Mouse (Mus musculus): Measurements from ENCODE around the gene Utp6. TPM values are rescaled to one million over a fixed set of nuclear protein-coding genes. Genes with fewer than 3 reads are reported as not detected.
A peak's percentile ranks its signal among the peaks of the same experiment; 100 is the strongest.
"Not testable (repeated sequence)": the region's sequence is repeated elsewhere in the genome, so short reads cannot be mapped to it uniquely, and the experiment has no call there.

Gene Utp6
- polyA plus RNA-seq, 1 experiment from 2014 or later, result 44.7 TPM

DNA sequence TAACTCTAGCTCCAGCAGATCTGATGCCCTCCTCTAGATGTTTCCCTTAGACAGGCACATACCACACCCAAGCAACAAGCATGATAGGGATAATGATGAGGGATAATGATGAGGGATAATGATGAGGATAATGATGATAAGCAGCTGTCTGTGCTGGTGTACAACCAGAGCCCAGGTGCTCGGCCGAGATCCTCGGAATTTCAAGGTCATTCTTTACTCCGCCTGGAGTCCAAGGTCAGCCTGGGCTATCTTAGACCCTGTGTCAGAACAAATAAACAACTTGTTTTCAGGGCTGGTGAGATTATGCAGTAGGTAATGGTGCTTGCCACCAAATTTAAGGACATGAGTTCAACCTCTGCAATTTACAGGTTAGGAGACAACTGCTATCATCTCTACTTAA lies 24.7 kb upstream of the Utp6 start:
- Histone ChIP-seq H3K9me3 (ENCODE audit: control insufficient read depth, low read length) (no peaks in the 10 kb centered on the region), H3K27me3 (replicated peaks; ENCODE audit: control insufficient read depth, insufficient read depth, low read length) (no peaks in the 10 kb centered on the region), H3K4me2 (ENCODE audit: low read depth, low read length) (no peak overlapping the region), H3K4me1 (ENCODE audit: control insufficient read depth, insufficient read depth, low read length) (no peaks in the 10 kb centered on the region), H3K27ac (ENCODE audit: low read length) (no peak overlapping the region), H3K36me3 (ENCODE audit: control insufficient read depth, insufficient read depth, low read length) (no peaks in the 10 kb centered on the region), H3K4me3 (ENCODE audit: low read length) (no peak overlapping the region), H3K9ac (ENCODE audit: low read depth, low read length) (no peak overlapping the region)
- no peak for ATAC-seq
- 70% methylated on average over 4 of the region's 4 CpGs for WGBS

DNA sequence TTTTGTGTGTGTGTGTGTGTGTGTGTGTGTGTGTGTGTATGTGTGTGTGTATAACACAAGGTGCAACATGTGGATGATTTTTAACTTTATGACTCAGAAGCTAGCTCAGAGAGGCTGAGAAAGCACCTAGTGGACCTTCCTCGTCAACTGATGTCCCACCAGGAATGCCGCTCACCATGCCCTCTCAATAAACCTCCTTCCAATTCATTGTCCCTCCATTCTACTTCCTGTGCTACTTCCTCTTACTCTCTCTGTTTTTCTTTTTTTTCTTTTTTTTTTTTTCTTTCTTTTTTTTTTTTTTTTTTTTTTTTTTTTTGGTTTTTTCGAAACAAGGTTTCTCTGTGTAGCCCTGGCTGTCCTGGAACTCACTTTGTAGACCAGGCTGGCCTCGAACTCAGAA lies 15.6 kb upstream of the Utp6 start:
- not testable (repeated sequence) for H3K9ac ChIP-seq (ENCODE audit: low read depth, low read length); H3K4me1 ChIP-seq (ENCODE audit: control insufficient read depth, insufficient read depth, low read length); ATAC-seq; H3K36me3 ChIP-seq (ENCODE audit: control insufficient read depth, insufficient read depth, low read length); H3K4me2 ChIP-seq (ENCODE audit: low read depth, low read length); H3K27ac ChIP-seq (ENCODE audit: low read length); H3K9me3 ChIP-seq (ENCODE audit: control insufficient read depth, low read length); H3K4me3 ChIP-seq (ENCODE audit: low read length)
- peaks cover 24% of the 10 kb centered on the region for H3K27me3 ChIP-seq (replicated peaks; ENCODE audit: control insufficient read depth, insufficient read depth, low read length)
- WGBS, result 93% methylated on average over 3 of the region's 4 CpGs

DNA sequence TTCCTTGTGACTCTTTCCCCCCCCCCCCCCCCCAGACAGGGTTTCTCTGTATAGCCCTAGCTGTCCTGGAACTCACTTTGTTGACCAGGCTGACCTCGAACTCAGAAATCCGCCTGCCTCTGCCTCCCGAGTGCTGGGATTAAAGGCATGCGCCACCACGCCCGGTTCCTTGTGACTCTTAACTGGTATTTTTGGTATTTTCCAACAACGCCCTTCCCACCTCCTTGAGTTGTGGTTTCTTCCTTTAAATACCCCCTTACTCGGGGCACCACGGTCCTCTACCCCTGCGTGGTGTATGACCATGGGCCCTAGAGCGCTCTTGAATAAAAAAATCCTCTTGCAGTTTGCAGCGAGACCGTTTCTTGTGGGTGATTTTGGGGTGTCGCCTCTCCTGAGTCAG lies 14.9 kb upstream of the Utp6 start:
- H3K9ac ChIP-seq (ENCODE audit: low read depth, low read length); H3K36me3 ChIP-seq (ENCODE audit: control insufficient read depth, insufficient read depth, low read length); H3K4me2 ChIP-seq (ENCODE audit: low read depth, low read length); H3K4me1 ChIP-seq (ENCODE audit: control insufficient read depth, insufficient read depth, low read length); H3K4me3 ChIP-seq (ENCODE audit: low read length); H3K27ac ChIP-seq (ENCODE audit: low read length); H3K9me3 ChIP-seq (ENCODE audit: control insufficient read depth, low read length); ATAC-seq: not testable (repeated sequence)
- 94% methylated on average over 14 of the region's 14 CpGs for WGBS
- H3K27me3 ChIP-seq (replicated peaks; ENCODE audit: control insufficient read depth, insufficient read depth, low read length), result peaks cover 25% of the 10 kb centered on the region

DNA sequence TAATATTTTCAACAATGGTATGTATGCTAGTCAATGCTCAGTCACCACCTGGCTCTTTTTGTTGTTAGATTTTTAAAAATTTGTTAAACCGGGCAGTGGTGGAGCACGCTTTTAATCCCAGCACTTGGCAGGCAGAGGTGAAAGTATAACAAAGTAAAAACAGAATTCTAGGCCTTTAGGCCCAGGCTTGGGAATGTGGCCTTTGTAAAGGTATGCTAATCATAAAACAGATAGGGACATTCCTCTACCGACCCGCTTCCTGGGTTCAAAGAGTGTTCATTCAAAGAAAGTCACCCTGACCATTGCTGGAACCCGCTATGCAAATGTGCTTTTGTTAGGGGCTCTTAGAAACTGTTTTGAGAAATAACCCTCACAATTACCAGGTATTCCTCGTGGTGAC lies 14.5 kb upstream of the Utp6 start:
- H3K4me3 ChIP-seq (ENCODE audit: low read length); H3K9ac ChIP-seq (ENCODE audit: low read depth, low read length); H3K4me1 ChIP-seq (ENCODE audit: control insufficient read depth, insufficient read depth, low read length); H3K9me3 ChIP-seq (ENCODE audit: control insufficient read depth, low read length); H3K4me2 ChIP-seq (ENCODE audit: low read depth, low read length); ATAC-seq; H3K36me3 ChIP-seq (ENCODE audit: control insufficient read depth, insufficient read depth, low read length); H3K27ac ChIP-seq (ENCODE audit: low read length): not testable (repeated sequence)
- 83% methylated on average over 6 of the region's 6 CpGs for WGBS
- peaks cover 25% of the 10 kb centered on the region for H3K27me3 ChIP-seq (replicated peaks; ENCODE audit: control insufficient read depth, insufficient read depth, low read length)

DNA sequence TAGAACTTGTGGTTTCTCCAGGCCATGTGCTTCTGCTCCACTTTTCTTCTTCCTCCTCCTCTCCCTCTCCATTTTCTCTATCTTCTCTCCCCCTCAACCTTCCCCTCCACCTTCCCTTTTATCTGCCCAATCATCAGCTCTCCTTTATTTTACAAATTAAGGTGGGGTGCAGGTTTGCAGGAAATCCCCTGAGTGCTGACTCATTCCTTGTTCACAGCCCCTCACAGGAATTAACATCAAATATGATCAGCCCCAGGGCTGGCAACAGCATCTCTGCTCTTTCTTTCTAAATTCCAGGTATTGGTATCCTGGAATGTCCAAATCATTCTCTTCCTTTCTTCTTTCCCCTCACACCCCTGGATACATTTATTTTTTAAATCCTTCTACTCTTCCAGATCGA lies 14.0 kb upstream of the Utp6 start:
- Histone ChIP-seq H3K36me3 (ENCODE audit: control insufficient read depth, insufficient read depth, low read length) (no peaks in the 10 kb centered on the region), H3K27ac (ENCODE audit: low read length) (no peak overlapping the region), H3K9me3 (ENCODE audit: control insufficient read depth, low read length) (no peaks in the 10 kb centered on the region), H3K9ac (ENCODE audit: low read depth, low read length) (no peak overlapping the region), H3K4me2 (ENCODE audit: low read depth, low read length) (no peak overlapping the region), H3K4me1 (ENCODE audit: control insufficient read depth, insufficient read depth, low read length) (peaks cover 9% of the 10 kb centered on the region), H3K27me3 (replicated peaks; ENCODE audit: control insufficient read depth, insufficient read depth, low read length) (peaks cover 25% of the 10 kb centered on the region), H3K4me3 (ENCODE audit: low read length) (no peak overlapping the region)
- ATAC-seq, result no peak
- WGBS, result 96% methylated on average over 1 of the region's 1 CpGs

DNA sequence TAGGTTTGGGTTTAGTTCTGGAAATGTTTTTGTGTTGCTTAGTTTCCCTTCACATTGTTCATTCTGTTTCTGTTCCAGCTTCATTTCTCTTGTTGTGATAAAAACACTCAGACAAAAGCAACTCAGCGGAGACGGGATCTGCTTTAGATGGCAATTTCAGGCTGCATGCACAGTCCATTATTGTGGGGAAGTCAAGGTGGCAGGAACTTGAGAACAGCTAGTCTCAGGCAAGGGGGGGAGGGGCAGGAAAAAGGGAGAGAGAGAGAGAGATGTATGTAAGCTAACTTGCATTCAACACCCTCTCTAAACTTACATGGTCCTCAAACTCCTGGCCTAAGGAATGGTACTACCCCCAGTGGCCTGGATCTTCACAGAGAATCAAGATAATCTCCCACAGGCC lies 13.2 kb upstream of the Utp6 start:
- Histone ChIP-seq H3K36me3 (ENCODE audit: control insufficient read depth, insufficient read depth, low read length) (no peaks in the 10 kb centered on the region), H3K27ac (ENCODE audit: low read length) (no peak overlapping the region), H3K4me3 (ENCODE audit: low read length) (no peak overlapping the region), H3K9ac (ENCODE audit: low read depth, low read length) (no peak overlapping the region), H3K4me1 (ENCODE audit: control insufficient read depth, insufficient read depth, low read length) (peaks cover 9% of the 10 kb centered on the region), H3K9me3 (ENCODE audit: control insufficient read depth, low read length) (no peaks in the 10 kb centered on the region), H3K27me3 (replicated peaks; ENCODE audit: control insufficient read depth, insufficient read depth, low read length) (peaks cover 25% of the 10 kb centered on the region), H3K4me2 (ENCODE audit: low read depth, low read length) (no peak overlapping the region)
- 79% methylated on average over 2 of the region's 2 CpGs for WGBS
- ATAC-seq, result no peak

DNA sequence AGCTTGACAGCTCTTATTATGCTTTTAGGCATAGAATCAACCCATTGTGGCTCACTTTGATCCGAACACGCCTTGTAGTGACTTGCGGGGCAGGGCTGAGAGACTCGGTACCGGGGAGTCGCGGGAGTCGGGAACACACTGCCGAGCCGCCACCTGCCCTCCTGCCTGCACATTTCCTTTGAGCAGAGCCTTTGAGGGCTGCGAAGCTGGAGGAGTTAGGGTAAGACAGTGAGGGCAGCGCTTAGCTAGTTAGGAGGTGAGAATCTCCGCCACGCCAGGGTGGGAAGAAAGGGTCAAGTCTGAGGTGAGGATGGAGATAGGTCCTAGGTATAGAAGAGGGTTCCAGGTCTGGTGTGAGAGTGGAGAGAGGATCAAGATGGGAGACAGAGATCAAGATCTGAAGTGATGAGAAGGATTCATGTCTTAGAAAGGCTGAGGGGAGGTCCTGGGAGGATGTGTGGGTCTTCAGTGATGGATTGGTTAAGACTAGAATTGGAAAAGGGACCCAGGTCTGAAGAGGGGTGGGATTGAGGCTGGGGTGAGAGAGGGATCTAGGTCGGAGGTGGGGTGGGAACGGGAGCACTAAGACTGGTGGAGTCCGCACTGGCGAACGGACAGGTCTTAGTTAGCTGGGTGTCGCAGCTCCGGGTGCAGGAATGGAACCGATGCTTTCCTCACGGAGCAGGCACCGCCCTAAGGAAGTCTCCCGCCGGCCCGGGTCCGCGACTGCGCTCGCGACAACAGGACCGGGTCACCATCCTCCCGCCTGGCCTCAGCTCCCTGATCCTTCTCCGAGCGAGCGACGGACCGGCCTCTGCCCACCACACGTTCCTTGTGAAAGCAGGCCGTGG lies 11.7 kb upstream of the Utp6 start:
- Histone ChIP-seq H3K27ac (ENCODE audit: low read length) (no peak overlapping the region), H3K9me3 (ENCODE audit: control insufficient read depth, low read length) (no peaks in the 10 kb centered on the region), H3K4me3 (ENCODE audit: low read length) (peak overlapping the region; percentile 60), H3K9ac (ENCODE audit: low read depth, low read length) (peak overlapping the region; percentile 68), H3K36me3 (ENCODE audit: control insufficient read depth, insufficient read depth, low read length) (no peaks in the 10 kb centered on the region), H3K27me3 (replicated peaks; ENCODE audit: control insufficient read depth, insufficient read depth, low read length) (peaks cover 25% of the 10 kb centered on the region), H3K4me2 (ENCODE audit: low read depth, low read length) (peak overlapping the region; percentile 90), H3K4me1 (ENCODE audit: control insufficient read depth, insufficient read depth, low read length) (peaks cover 9% of the 10 kb centered on the region)
- WGBS, result 2% methylated on average over 41 of the region's 41 CpGs
- ATAC-seq, result peak; percentile 52; the same call in 1 of the 2 replicates

DNA sequence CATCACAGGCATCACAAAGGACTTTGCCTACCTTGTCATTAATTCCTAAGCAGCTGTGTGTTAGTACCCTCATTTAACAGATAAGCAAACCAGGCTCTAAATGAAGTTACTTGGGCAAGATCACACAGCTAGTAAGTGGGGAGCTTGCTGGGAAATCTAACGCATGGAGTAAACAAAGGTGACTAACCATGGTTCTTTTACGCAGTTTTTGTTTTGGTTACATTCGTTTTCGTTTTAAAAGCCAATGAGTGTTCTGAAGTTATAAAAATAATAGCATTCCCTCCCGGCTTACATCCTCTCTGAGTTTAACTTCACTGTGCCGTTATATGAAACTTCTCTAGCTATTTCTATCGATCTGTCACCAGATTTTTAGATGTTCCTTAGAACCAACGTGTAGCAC lies 10.9 kb upstream of the Utp6 start:
- peaks cover 9% of the 10 kb centered on the region for H3K4me1 ChIP-seq (ENCODE audit: control insufficient read depth, insufficient read depth, low read length)
- 13% methylated on average over 8 of the region's 8 CpGs for WGBS
- H3K27ac ChIP-seq (ENCODE audit: low read length), result no peak overlapping the region
- ATAC-seq, result no peak
- H3K9ac ChIP-seq (ENCODE audit: low read depth, low read length), result 0 out of 2 replicates have a peak overlapping the region, but pooled peaks have one; percentile 43
- peak overlapping the region; percentile 90 for H3K4me2 ChIP-seq (ENCODE audit: low read depth, low read length)
- peak overlapping the region; percentile 60 for H3K4me3 ChIP-seq (ENCODE audit: low read length)
- H3K36me3 ChIP-seq (ENCODE audit: control insufficient read depth, insufficient read depth, low read length), result no peaks in the 10 kb centered on the region
- no peaks in the 10 kb centered on the region for H3K9me3 ChIP-seq (ENCODE audit: control insufficient read depth, low read length)
- H3K27me3 ChIP-seq (replicated peaks; ENCODE audit: control insufficient read depth, insufficient read depth, low read length), result peaks cover 25% of the 10 kb centered on the region

DNA sequence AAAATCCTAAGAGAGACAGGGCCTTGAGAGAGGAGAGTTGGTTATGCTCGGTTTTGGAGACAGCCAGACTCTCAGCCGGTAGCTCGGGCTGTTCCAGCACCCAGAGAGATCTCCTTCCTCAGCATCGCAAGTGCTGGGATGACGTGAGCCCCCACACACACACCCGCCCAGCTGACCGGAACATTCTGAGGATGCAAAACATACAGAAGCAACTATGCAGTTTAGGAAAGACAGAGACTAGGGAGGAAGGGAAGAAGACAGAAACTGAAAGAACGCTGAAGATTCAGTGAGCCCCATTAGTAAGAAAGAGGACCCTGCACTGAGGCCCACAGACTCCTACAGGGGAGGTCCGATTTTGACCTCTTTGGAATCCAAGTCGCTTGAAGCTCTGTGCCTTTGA lies 5.6 kb upstream of the Utp6 start:
- 76% methylated on average over 10 of the region's 10 CpGs for WGBS
- Histone ChIP-seq H3K27me3 (replicated peaks; ENCODE audit: control insufficient read depth, insufficient read depth, low read length) (0 out of 2 replicates have a peak, but pooled peaks cover 5% of the 10 kb centered on the region), H3K4me3 (ENCODE audit: low read length) (no peak overlapping the region), H3K27ac (ENCODE audit: low read length) (no peak overlapping the region), H3K36me3 (ENCODE audit: control insufficient read depth, insufficient read depth, low read length) (no peaks in the 10 kb centered on the region), H3K9me3 (ENCODE audit: control insufficient read depth, low read length) (no peaks in the 10 kb centered on the region), H3K4me2 (ENCODE audit: low read depth, low read length) (no peak overlapping the region), H3K9ac (ENCODE audit: low read depth, low read length) (no peak overlapping the region), H3K4me1 (ENCODE audit: control insufficient read depth, insufficient read depth, low read length) (peaks cover 4% of the 10 kb centered on the region; the same call in 1 of the 2 replicates)
- ATAC-seq, result no peak

All from intestine, embryonic 16.5 days (tissue).